Mouse (Mus musculus) MEL (cell line): Measurements from ENCODE around the gene Atp8a2. TPM values are rescaled to one million over a fixed set of nuclear protein-coding genes. Genes with fewer than 3 reads are reported as not detected.

Experiments used
- DNase-seq: peaks from one replicate; pipeline ENCODE4 v3.0.0; 2011; ENCODE audit warnings: low read depth, low spot score
- H3K27ac ChIP-seq: 2 replicates; pipeline ENCODE4 v1.5.1; 2012; ENCODE audit warnings: low read depth, mild to moderate bottlenecking, control low read depth, low read length, moderate library complexity; ENCODE audit not compliant: control insufficient read depth
- H3K27me3 ChIP-seq, 2 experiments: fragments of 150-350 bp in 1 of 2; sonication (generic) in 1 of 2; 2 replicates each; pipeline ENCODE4 v1.6.1; 2012; ENCODE audit warnings: low read length in 2 of 2, mild to moderate bottlenecking in 2 of 2, improper control_type of control experiment in 1 of 2, moderate library complexity in 1 of 2; ENCODE audit not compliant: insufficient read depth in 2 of 2, control insufficient read depth in 1 of 2
- H3K36me3 ChIP-seq, 2 experiments: 2 replicates each; pipeline ENCODE4 v1.6.1; 2012 to 2014; ENCODE audit warnings: low read length in 2 of 2, improper control_type of control experiment in 1 of 2, inconsistent platforms in 1 of 2, mild to moderate bottlenecking in 1 of 2; ENCODE audit not compliant: insufficient read depth in 2 of 2, control insufficient read depth in 1 of 2
- H3K4me1 ChIP-seq, 2 experiments: fragments of 150-350 bp in 1 of 2; sonication (generic) in 1 of 2; 2 replicates each; pipeline ENCODE4 v1.6.1; 2012; ENCODE audit warnings: low read length in 2 of 2, improper control_type of control experiment in 1 of 2, mild to moderate bottlenecking in 1 of 2; ENCODE audit not compliant: insufficient read depth in 2 of 2, control insufficient read depth in 1 of 2
- H3K4me3 ChIP-seq, 2 experiments: fragments of 150-350 bp in 1 of 2; sonication (generic) in 1 of 2; 2 replicates each; pipeline ENCODE4 v1.5.1; 2012; ENCODE audit warnings: low read depth in 2 of 2, low read length in 2 of 2, mild to moderate bottlenecking in 2 of 2, moderate library complexity in 2 of 2, control low read depth in 1 of 2, improper control_type of control experiment in 1 of 2; ENCODE audit not compliant: control insufficient read depth in 1 of 2, insufficient read depth in 1 of 2
- H3K79me2 ChIP-seq: 2 replicates; pipeline ENCODE4 v1.6.1; 2012; ENCODE audit warnings: mild to moderate bottlenecking, low read length, moderate library complexity; ENCODE audit not compliant: control insufficient read depth, poor library complexity, insufficient read depth
- H3K9ac ChIP-seq: 2 replicates; pipeline ENCODE4 v1.6.1; 2012; ENCODE audit warnings: low read depth, mild to moderate bottlenecking, control low read depth, low read length, moderate library complexity; ENCODE audit not compliant: control insufficient read depth, poor library complexity, severe bottlenecking
- H3K9me3 ChIP-seq: fragments of 150-350 bp; sonication (generic); replicated peaks from 2 replicates; pipeline ENCODE4 v1.6.1; 2012; ENCODE audit warnings: mild to moderate bottlenecking, low read length, improper control_type of control experiment, moderate library complexity; ENCODE audit not compliant: insufficient read depth
- CHD1 ChIP-seq: IDR thresholded peaks from 2 replicates; pipeline ENCODE4 v1.6.1; 2012; ENCODE audit warnings: low read depth, mild to moderate bottlenecking, inconsistent platforms, low read length, improper control_type of control experiment
- CTCF ChIP-seq, 3 experiments: IDR thresholded peaks in 2 of 3; conservative IDR thresholded peaks in 1 of 3; 2 replicates each; pipeline ENCODE4 v1.5.1; 2011 to 2012; ENCODE audit warnings: low read length in 3 of 3, low read depth in 2 of 3, mild to moderate bottlenecking in 2 of 3, improper control_type of control experiment in 1 of 3, inconsistent platforms in 1 of 3, mixed read lengths in 1 of 3, moderate library complexity in 1 of 3; ENCODE audit not compliant: control insufficient read depth in 1 of 3, insufficient read depth in 1 of 3, poor library complexity in 1 of 3, severe bottlenecking in 1 of 3
- ELF1 ChIP-seq: IDR thresholded peaks from 2 replicates; pipeline ENCODE4 v1.6.1; 2014; ENCODE audit warnings: low read depth, mild to moderate bottlenecking, inconsistent platforms, low read length, improper control_type of control experiment, moderate library complexity
- GABPA ChIP-seq: IDR thresholded peaks from 2 replicates; pipeline ENCODE4 v1.6.1; 2012; ENCODE audit warnings: low read depth, mild to moderate bottlenecking, inconsistent platforms, low read length, improper control_type of control experiment, moderate library complexity
- GATA1 ChIP-seq: IDR thresholded peaks from 2 replicates; pipeline ENCODE4 v1.6.1; 2011; ENCODE audit warnings: low read depth, low read length, improper control_type of control experiment
- HCFC1 ChIP-seq: IDR thresholded peaks from 2 replicates; pipeline ENCODE4 v1.6.1; 2012; ENCODE audit warnings: low read depth, mild to moderate bottlenecking, inconsistent platforms, low read length, improper control_type of control experiment, moderate library complexity
- MAZ ChIP-seq: IDR thresholded peaks from 2 replicates; pipeline ENCODE4 v1.6.1; 2012; ENCODE audit warnings: low read depth, mild to moderate bottlenecking, inconsistent platforms, low read length, improper control_type of control experiment
- MXI1 ChIP-seq: IDR thresholded peaks from 2 replicates; pipeline ENCODE4 v1.6.1; 2011; ENCODE audit warnings: mild to moderate bottlenecking, low read depth, low read length, improper control_type of control experiment
- MYB ChIP-seq: IDR thresholded peaks from 2 replicates; pipeline ENCODE4 v1.6.1; 2011; ENCODE audit warnings: mild to moderate bottlenecking, low read depth, low read length, improper control_type of control experiment
- MYC ChIP-seq: IDR thresholded peaks from 2 replicates; pipeline ENCODE4 v1.6.1; 2011; ENCODE audit warnings: low read depth, mild to moderate bottlenecking, low read length, improper control_type of control experiment, moderate library complexity
- NELFE ChIP-seq: IDR thresholded peaks from 2 replicates; pipeline ENCODE4 v1.6.1; 2011; ENCODE audit warnings: low read depth, low read length, improper control_type of control experiment
- POLR2A ChIP-seq, 2 experiments: IDR thresholded peaks; 2 replicates each; pipeline ENCODE4 v1.6.1; 2011 to 2012; ENCODE audit warnings: low read length in 2 of 2, mild to moderate bottlenecking in 2 of 2, control low read depth in 1 of 2, improper control_type of control experiment in 1 of 2, low read depth in 1 of 2, moderate library complexity in 1 of 2; ENCODE audit not compliant: control insufficient read depth in 1 of 2, insufficient read depth in 1 of 2, poor library complexity in 1 of 2
- POLR2AphosphoS5 ChIP-seq: IDR thresholded peaks from 2 replicates; pipeline ENCODE4 v1.6.1; 2012; ENCODE audit warnings: low read depth, borderline replicate concordance, mild to moderate bottlenecking, inconsistent platforms, low read length, moderate library complexity, mixed read lengths
- RAD21 ChIP-seq: IDR thresholded peaks from 2 replicates; pipeline ENCODE4 v1.6.1; 2011; ENCODE audit warnings: mild to moderate bottlenecking, low read depth, low read length, improper control_type of control experiment
- SIN3A ChIP-seq: IDR thresholded peaks from 2 replicates; pipeline ENCODE4 v1.6.1; 2012; ENCODE audit warnings: low read length, improper control_type of control experiment, inconsistent platforms
- TAL1 ChIP-seq: IDR thresholded peaks from 2 replicates; pipeline ENCODE4 v1.6.1; 2012; ENCODE audit warnings: mild to moderate bottlenecking, inconsistent platforms, low read length, moderate library complexity, mixed read lengths
- TCF12 ChIP-seq: IDR thresholded peaks from 2 replicates; pipeline ENCODE4 v1.6.1; 2014; ENCODE audit warnings: low read depth, mild to moderate bottlenecking, inconsistent platforms, low read length, improper control_type of control experiment, moderate library complexity
- UBTF ChIP-seq: IDR thresholded peaks from 2 replicates; pipeline ENCODE4 v1.6.1; 2012; ENCODE audit warnings: low read depth, mild to moderate bottlenecking, inconsistent platforms, low read length, improper control_type of control experiment, moderate library complexity, borderline replicate concordance; ENCODE audit not compliant: insufficient read depth
- USF2 ChIP-seq, 2 experiments: IDR thresholded peaks; 2 replicates each; pipeline ENCODE4 v1.6.1; 2011 to 2012; ENCODE audit warnings: improper control_type of control experiment in 2 of 2, low read length in 2 of 2, borderline replicate concordance in 1 of 2, inconsistent platforms in 1 of 2, low read depth in 1 of 2, mild to moderate bottlenecking in 1 of 2; ENCODE audit not compliant: insufficient read depth in 1 of 2
- ZC3H11A ChIP-seq: IDR thresholded peaks from 2 replicates; pipeline ENCODE4 v1.6.1; 2012; ENCODE audit warnings: low read depth, mild to moderate bottlenecking, inconsistent platforms, low read length, improper control_type of control experiment
- ZKSCAN1 ChIP-seq: IDR thresholded peaks from 2 replicates; pipeline ENCODE4 v1.6.1; 2012; ENCODE audit warnings: low read depth, mild to moderate bottlenecking, inconsistent platforms, low read length, improper control_type of control experiment, moderate library complexity
- ZMIZ1 ChIP-seq: IDR thresholded peaks from 2 replicates; pipeline ENCODE4 v1.6.1; 2012; ENCODE audit warnings: low read depth, mild to moderate bottlenecking, inconsistent platforms, low read length, improper control_type of control experiment, moderate library complexity
- ZNF384 ChIP-seq: IDR thresholded peaks from 2 replicates; pipeline ENCODE4 v1.6.1; 2012; ENCODE audit warnings: low read depth, mild to moderate bottlenecking, inconsistent platforms, low read length, improper control_type of control experiment
- polyA plus RNA-seq, 2 experiments: library from polyadenylated mRNA; stranded (reverse) in 1 of 2; unstranded in 1 of 2; fragments of >175 nt in 1 of 2; fragments of >200 nt in 1 of 2; gene quantifications; 2 replicates each; pipeline versions ENCODE4 v1.2.1 to v1.2.4; 2012; ENCODE audit warnings: low replicate concordance in 2 of 2, low read depth in 1 of 2; ENCODE audit not compliant: insufficient read length in 2 of 2, insufficient read depth in 1 of 2, missing spikeins in 1 of 2
- total RNA-seq: library from RNA; depleted of rRNA; stranded (reverse); fragments of 300-350 nt; gene quantifications from 2 replicates; pipeline ENCODE4 v1.2.3, GENCODE M21; 2012

The Atp8a2 gene
- total and polyA plus RNA-seq, 3 experiments, result 0.29 to 0.39 TPM; not detected in 1

DNA sequence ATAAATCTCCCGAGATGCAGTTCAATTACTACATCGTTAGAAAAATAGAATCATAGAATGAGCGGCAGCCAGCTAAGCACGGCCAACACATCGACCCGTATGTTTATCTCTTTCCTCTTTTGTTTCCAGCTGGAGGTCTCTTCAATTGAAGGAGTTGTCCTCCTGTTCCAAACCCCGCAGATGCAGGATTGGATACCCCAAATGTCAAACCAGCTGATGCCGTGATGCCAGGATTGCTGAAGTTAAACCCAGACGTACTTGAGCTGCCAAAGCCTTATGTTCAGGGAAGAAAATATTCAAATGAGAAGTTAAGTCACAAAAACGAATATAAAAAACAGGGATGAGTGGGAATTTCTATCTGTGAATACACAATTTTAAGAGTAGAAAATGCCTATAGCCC is 22.9 kb upstream of the Atp8a2 start:
- Histone ChIP-seq H3K27me3 (no peaks in the 10 kb centered on the region), H3K9me3 (no peaks in the 10 kb centered on the region), H3K27ac (no peak overlapping the region), H3K9ac (no peak overlapping the region), H3K4me3 (no peak overlapping the region), H3K79me2 (no peaks in the 10 kb centered on the region; the same call in 1 of the 2 replicates), H3K36me3 (peaks cover 2 to 17% of the 10 kb centered on the region in 2 experiments), H3K4me1 (no peaks in the 10 kb centered on the region)
- no peak for TF ChIP-seq POLR2A (IDR thresholded peaks at IDR 0.05; ENCODE audit: control insufficient read depth in 1 of 2, insufficient read depth in 1 of 2, low read depth in 1 of 2, low read length in 2 of 2, poor library complexity in 1 of 2)
- TF ChIP-seq MYC, result no peak
- TF ChIP-seq RAD21, result no peak
- TF ChIP-seq MXI1, result no peak
- no peak for TF ChIP-seq HCFC1
- no peak for TF ChIP-seq ZMIZ1
- no peak for TF ChIP-seq TAL1
- TF ChIP-seq GABPA, result no peak
- no peak for TF ChIP-seq POLR2AphosphoS5
- TF ChIP-seq ELF1, result no peak
- TF ChIP-seq UBTF, result no peak
- no peak for TF ChIP-seq ZC3H11A
- no peak for TF ChIP-seq TCF12
- TF ChIP-seq CTCF (IDR thresholded peaks at IDR 0.05 in 2 of 3, conservative IDR thresholded peaks at IDR 0.05 in 1 of 3; ENCODE audit: control insufficient read depth in 1 of 3, insufficient read depth in 1 of 3, low read depth in 2 of 3, low read length in 3 of 3, poor library complexity in 1 of 3, severe bottlenecking in 1 of 3), result no peak
- TF ChIP-seq MAZ, result no peak
- no peak for TF ChIP-seq MYB
- no peak for TF ChIP-seq NELFE
- DNase-seq, result no peak

DNA sequence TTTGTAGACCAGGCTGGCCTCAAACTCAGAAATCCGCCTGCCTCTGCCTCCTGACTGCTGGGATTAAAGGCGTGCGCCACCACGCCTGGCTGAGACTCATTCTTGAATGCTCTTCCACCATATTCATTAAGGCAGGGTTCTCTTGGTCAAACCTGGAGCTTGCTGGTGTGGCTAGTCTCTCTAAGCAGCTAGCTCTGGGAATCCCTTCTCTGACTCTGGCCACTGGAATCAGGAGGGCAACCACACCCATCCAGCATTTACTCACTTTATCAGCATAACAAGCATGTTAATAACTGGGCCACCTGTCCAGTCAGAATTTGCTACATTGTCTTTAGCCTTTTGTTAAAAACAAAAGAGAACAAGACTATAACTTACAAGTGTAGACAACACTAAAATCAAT is 20.6 kb upstream of the Atp8a2 start:
- H3K4me1 ChIP-seq, result no peaks in the 10 kb centered on the region
- H3K27me3 ChIP-seq, result no peaks in the 10 kb centered on the region
- no peak overlapping the region for H3K9ac ChIP-seq
- no peaks in the 10 kb centered on the region for H3K9me3 ChIP-seq
- peaks cover 0 to 5% of the 10 kb centered on the region in 2 experiments; a peak in 2 of 4 replicates for H3K36me3 ChIP-seq
- no peaks in the 10 kb centered on the region for H3K79me2 ChIP-seq
- DNase-seq, result no peak
- H3K27ac ChIP-seq, result no peak overlapping the region
- TF ChIP-seq USF2 (IDR thresholded peaks at IDR 0.05; ENCODE audit: borderline replicate concordance in 1 of 2, insufficient read depth in 1 of 2, low read depth in 1 of 2, low read length in 2 of 2) (no peak), ZKSCAN1 (no peak), POLR2A (IDR thresholded peaks at IDR 0.05; ENCODE audit: control insufficient read depth in 1 of 2, insufficient read depth in 1 of 2, low read depth in 1 of 2, low read length in 2 of 2, poor library complexity in 1 of 2) (no peak), GABPA (no peak), NELFE (no peak), MXI1 (no peak), SIN3A (no peak), GATA1 (no peak), ZNF384 (no peak), CHD1 (no peak)
- no peak overlapping the region for H3K4me3 ChIP-seq
